Mouse (Mus musculus) 416B (cell line): ENCODE data around the gene Foxa2.

Source experiments
- DNase-seq: peaks from one replicate; pipeline ENCODE4 v3.0.0; 2011; ENCODE audit warnings: low read depth

Gene Foxa2

GRCm38 (mm10) chr2:148004554-148005521 lies 41.9 kb downstream of the Foxa2 start:
- DNase-seq = no peak

- DNase-seq = no peak
Observed at GRCm38 (mm10) chr2:148003511-148003910, 43.3 kb downstream of the Foxa2 start.

GRCm38 (mm10) chr2:147998206-147998966 lies 48.4 kb downstream of the Foxa2 start:
- DNase-seq = no peak

- DNase-seq = no peak
Observed at GRCm38 (mm10) chr2:147996781-147997180, 50.0 kb downstream of the Foxa2 start.

GRCm38 (mm10) chr2:147993821-147994220 lies 52.9 kb downstream of the Foxa2 start:
- peak; percentile 61 for DNase-seq

GRCm38 (mm10) chr2:147992935-147993679 lies 53.7 kb downstream of the Foxa2 start:
- no peak for DNase-seq
